Mouse (Mus musculus) heart, adult 18-20 months (tissue): Measurements from ENCODE around the gene Trpc2. TPM values are rescaled to one million over a fixed set of nuclear protein-coding genes. Genes with fewer than 3 reads are reported as not detected.
"Not testable (repeated sequence)": the region's sequence is repeated elsewhere in the genome, so short reads cannot be mapped to it uniquely, and the experiment has no call there.

Source experiments
- DNase-seq, 2 experiments: peaks; one replicate each; pipeline ENCODE4 v3.0.0; 2021 to 2022; ENCODE audit warnings: mixed read lengths in 1 of 2
- long read RNA-seq, 2 experiments: library from polyadenylated mRNA; stranded (forward); transcript quantifications; one replicate each; pipeline ENCODE4 v2.0.0; 2021
- total RNA-seq, 2 experiments: library from RNA; stranded (reverse); gene quantifications; 2 replicates each; pipeline ENCODE4 v1.2.3; 2021

The Trpc2 gene
- under 1 TPM; 0.15 to 0.90 TPM for total RNA-seq
- long read RNA-seq, experiment 1, result 0 reads
- long read RNA-seq, experiment 2, result 0 reads

DNA sequence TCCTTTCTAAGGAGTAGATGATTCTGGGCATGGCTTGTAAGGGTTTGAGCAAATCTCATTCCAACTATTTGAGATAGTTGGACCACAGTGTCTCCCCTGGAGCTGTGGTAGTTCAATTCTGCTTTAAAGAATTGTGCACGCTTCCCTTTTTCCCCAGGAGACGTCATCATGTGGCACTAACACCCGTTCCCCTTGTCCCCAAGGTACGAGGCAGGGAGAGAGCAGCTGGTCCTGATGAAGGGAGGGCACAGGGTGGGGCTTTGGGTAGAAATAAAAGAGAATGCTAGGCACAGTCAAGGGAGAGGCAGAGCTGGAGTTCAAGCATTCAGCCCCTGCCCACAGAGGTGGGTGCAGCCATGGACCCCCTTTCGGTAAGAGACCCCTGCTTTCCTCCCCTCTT, at the start of gene Trpc2:
Gene Trpc2, plus strand, starts transcription at position 301 of the 400 bp plus-strand sequence.
- no peak for DNase-seq

DNA sequence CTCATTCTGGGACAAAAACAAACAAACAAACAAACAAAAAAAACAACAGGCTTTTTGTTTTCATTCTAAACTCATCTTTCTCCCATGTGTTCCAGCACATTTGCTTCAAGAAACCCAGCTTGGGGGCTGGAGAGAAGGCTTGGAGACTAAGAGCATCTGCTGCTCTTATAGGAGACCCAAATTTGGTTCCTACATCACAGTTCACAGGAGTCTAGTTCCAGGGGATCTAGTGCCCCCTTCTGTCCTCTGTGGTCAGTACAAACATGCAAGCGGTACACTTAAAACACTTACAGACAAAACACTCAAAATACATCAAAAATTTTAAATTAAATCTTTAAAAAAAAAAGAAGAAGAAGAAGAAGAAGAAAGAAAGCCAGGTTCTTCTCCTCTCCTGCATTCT, 48.0 kb upstream of the Trpc2 start:
- no peak for DNase-seq

DNA sequence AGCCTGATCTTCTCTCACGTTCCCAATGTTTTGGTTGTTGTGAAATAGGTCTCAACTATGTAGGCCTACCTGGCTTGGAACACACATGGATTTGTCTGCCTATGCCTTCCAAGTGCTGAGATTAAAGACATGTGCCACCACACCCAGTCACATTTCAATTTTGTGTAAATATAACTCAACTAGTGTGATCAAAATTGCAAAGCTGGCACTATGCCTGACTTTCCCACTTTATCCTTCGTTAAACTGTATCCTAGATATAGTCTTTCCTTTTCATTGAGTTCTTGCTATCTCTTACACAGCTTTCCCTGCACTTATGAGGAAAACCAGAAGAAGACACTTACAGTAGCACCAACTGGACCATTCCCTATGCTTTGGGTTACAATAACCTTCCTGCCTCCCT, 47.4 kb upstream of the Trpc2 start:
- no peak for DNase-seq

DNA sequence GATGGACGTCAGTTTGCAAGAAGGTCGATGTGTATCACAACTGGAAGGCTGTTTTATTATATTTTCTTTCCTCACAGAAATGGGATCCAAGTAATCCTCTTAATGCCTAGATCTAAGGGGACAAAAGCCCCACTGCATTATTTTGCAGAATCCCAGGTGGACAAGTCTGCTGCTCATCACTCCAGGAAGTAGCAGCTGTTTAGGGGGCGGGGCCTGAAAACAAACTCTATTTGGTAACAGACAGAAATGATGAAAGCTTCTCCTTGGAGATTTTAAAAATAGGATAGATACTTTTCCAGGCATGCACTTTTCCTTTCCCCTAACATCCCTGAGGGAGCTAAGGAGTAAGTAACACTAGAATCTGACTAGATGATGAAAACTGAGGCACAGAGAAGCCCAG, 45.6 kb upstream of the Trpc2 start:
- no peak for DNase-seq

DNA sequence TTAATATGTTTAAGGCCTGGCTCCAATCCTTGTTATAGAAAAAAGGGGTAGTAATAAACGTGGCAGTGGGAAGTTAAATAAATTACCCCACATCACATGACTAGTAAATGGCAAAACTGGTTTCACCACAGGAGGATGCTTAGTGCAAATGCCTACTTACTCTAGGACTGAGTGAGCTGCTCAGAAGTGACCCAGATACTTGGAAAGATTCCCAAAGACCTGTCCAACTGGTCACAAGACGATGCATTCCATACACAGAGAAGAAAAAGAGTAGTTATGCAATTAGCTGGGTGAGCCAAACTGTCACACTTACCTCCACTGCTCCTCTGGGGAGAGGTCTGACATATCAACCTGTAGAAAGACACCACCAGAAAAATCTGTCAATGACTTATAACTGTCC, 40.6 kb upstream of the Trpc2 start:
- no peak for DNase-seq

DNA sequence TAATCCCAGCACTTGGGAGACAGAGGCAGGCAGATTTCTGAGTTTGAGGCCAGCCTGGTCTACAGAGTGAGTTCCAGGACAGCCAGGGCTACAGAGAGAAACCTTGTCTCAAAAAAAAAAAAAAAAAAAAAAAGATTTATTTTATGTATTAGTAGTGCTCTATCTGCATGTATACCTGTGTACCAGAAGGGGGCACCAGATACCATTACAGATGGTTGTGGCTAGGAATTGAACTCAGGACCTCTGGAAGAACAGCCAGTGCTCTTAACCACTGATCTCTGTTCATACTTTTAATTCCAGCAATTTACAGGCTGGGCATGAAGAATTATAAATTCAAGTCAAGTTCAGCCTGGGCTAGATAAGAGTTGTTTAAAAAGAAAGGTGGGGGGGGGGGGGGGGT, 34.4 kb upstream of the Trpc2 start:
- not testable (repeated sequence) for DNase-seq

DNA sequence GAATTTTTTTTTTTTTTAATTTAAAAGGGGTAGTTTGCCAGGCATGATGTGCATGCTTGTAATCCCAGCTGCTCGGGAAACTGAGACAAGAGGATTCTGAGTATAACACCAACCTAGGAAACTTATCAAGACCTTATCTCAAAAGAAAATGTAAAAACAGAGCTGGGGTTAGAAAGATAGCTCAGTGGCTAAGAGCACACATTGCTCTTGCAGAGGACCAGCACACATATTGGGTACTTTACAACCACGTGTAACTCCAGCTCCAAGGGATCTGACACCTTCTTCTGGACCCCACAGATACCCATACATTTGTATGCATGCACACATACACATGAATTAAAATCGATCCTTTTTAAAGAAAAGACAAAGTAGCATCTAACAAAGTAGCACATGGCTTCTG, 21.6 kb upstream of the Trpc2 start:
- no peak for DNase-seq

DNA sequence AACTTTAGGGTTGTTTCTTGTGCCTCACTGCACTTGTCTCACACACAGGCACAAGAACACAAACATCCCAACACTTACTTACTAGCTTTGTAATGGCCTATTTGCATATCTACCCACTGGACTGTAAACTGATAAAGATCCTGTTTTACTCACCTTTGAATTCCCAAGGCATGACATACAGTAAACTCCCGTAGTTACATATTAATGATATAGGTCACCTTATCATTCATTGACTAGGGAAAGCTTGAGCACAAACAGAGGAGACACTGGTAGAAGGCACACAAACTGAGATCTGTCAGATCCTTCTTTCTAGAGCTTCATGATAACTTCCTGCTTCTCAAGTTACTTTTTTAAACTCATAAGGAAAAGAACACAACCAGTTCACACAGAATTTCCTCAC, 20.7 kb upstream of the Trpc2 start:
- no peak for DNase-seq

DNA sequence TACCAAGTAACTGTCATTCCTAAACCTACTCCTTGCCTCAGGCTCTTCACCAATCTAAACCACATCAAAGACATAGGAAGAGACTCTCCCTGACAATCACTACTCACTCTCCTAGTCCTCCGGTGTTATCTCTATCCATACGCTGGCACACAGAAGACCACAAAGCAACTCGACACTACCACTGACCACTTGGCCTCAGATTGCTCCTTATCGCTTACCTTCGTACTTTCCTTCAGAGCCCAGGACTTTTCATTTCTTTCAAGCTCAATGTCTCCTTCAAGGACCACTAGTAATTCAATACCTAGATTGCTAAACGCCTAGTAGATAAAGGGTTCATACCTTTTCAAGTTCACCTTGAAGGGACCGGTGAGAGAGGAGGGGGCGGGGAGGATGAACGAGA, 19.0 kb upstream of the Trpc2 start:
- DNase-seq, result no peak

DNA sequence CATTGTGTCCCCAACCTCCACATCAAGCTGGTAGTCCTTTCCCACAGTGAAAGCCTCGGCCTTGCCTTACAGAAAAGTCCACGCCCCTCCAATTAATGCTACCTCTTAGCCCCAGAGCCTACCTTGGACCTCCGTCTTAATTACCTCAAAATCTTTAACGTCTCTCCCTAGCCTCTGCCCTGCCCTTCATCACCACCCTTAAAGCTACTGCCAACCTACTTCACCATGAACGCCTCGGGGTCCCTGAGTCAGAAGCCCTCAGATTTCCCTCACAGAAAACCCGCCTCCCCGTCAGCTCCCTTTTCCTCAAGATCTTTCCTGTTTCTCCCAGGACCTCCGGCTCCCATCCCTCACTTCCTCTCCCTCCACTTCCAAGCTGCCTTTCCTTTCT, 18.3 kb upstream of the Trpc2 start:
- no peak for DNase-seq

DNA sequence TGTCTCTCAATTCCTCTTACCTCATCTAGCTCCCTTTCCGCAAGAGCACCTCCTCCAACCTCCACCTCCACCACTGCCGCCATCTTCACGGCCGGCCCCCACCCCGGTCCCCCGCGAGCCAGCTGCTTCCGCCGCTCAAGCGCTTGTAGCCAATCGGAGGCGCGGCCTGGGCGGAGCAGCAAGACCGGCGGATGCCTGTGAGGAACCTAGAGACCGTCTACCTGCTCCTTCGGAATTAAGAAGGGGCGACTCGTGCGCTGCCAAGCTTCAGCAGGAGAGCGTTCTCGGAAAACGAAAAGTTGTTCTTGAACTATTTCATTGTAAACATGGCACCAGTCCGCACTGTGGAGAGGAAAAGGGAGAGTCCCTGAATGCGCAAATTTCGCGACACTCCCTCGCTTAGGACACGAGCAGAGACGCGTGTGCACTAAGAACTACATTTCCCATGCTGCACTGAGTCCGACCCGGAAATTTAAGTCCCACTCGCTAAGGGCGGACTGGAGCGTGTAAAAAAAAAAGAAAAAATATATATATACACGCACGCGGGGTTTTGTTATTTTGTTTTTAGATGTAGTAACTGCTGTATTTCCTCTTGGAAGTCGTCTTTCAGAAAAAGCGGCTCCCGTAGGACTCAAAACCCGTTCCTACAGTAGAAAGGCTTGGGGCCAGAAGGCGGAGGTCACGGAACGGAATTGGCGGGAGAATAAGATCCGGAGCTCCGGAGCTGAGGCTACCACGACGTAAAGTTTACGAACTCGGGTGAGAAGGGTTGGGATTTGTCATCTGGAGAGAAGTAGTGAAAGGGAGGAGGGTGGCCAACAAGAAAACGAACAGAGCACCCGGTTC, 17.6 kb upstream of the Trpc2 start, which contains the start of the genes Rnf121, Xndc1 and Xntrpc:
Gene Rnf121, minus strand, starts transcription at position 424 of the 846 bp plus-strand sequence.
Gene Xndc1, plus strand, starts transcription at position 466 of the 846 bp plus-strand sequence.
Gene Xntrpc, plus strand, starts transcription at position 668 of the 846 bp plus-strand sequence.
- DNase-seq, result peak; percentile 96

DNA sequence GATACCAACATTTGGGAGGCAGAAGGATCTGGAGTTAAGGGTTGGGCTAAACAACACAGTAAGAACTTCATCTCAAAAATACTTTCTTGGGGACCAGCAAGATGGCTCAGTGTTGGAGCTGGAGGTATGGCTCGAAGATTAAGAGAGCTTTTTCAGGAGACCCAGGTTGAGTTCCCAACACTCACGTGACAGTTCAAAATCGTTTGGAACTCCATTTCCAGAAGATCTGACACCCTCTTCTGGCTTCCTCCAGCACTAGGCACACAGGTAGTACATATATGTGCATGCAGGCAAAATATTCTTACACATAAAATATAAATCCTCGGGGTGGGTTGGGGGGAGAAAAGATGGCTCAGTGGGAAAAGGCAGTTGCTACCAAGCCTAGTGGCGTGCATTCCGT, 16.6 kb upstream of the Trpc2 start:
- no peak for DNase-seq

DNA sequence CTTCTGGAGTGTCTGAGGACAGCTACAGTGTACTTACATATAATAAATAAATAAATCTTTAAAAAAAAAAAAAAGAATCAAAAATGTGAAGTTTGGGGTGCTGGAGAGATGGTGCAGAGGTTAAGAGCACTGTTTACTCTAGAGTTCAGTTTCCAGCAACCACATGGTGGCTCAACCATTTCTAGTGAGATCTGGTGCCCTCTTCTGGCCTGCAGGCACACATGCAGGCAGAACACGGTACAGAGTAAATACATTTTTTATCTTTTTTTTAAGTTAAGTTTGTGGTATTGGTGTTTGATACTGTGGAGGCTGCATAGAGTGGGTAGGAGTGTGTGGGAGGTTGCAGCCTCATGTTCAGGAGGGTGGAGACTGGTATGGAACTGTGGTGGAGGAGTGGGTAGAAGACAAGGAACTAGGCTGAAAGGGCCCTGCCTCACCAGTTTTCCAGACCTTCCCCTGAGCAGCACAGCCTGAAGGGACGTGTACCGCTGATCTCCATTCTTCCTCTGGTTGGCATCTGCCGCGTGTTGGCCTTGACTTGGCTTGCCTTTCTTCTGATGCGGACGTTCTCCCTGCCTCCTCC, 6.1 kb upstream of the Trpc2 start:
- peak in 1 of 2 experiments; percentile 28 for DNase-seq

DNA sequence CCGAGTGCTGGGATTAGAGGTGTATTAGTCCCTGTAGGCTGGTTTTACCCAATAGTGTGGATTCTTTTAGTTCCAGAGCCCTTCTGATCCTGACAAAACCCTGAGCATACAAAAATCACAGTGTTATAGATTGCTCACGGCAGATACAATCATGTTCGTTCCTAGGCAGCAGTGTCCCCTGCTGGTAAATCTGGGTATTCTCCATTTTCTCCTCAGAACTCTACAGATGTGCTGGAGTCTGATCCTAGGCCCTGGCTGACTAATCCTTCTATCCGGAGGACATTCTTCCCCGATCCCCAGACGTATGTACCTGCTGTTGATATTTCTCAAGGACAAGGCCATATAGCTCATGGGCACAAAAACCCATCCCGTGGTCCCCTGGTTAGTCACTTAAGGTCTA, 4.4 kb upstream of the Trpc2 start:
- DNase-seq, result peak in 1 of 2 experiments; percentile 50

DNA sequence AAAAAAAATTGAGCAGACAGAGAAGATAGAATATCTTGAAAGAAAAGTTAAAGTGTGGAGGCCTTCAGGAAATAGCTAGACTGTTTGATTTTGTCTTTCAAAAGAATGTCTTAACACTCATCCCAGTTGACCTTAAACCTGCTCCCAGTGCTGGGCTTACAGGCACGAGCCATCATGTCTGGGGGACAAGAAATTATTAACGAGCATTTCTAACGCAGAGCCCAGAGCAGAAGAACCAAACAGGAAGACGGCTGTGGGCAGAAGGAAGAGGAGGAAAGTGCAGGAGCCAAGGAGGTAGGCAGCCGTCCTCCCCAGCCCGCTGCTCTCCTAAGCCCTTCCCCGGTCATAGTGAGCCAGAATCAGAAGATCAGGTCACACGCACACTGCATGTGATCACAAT, 2.6 kb upstream of the Trpc2 start:
- DNase-seq, result no peak

DNA sequence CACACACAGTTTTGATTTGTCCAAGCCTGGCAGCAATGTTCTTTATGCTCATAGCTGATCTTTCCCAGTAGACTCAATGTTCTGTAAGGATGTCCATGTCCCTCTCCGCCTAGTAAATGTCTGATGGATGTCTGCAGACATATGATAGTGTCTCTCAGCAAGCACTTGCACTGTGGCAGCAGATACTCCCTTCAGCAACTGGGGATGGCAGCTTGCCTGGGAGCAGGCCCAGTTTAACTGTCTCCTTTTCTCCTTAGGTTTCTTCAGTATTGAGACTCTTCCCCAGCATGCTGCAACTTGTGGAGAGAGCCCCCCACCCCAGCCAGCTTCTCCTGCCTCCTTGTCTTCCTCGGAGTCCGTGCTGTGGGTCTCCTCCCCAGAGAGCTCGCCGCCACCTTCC, 1.1 kb upstream of the Trpc2 start:
- no peak for DNase-seq

DNA sequence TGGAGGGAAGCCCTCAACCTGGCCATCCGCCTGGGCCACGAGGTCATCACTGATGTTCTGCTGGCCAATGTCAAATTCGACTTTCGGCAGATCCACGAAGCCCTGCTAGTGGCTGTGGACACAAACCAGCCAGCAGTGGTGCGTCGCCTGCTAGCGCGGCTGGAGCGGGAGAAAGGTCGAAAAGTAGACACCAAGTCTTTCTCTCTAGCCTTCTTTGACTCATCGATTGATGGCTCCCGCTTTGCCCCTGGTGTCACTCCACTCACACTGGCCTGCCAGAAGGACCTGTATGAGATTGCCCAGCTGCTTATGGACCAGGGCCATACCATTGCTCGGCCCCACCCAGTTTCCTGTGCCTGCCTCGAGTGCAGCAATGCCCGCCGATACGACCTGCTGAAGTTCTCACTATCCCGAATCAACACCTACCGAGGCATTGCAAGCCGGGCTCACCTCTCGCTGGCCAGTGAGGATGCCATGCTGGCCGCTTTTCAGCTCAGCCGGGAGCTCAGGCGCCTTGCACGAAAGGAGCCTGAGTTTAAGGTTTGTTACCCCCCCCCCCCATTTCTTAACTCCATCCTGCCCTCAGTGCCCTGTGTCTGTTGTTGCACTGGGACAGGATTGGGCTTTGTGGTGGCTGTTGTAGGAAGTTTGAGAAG, 1.3 kb downstream of the Trpc2 start:
- no peak for DNase-seq

DNA sequence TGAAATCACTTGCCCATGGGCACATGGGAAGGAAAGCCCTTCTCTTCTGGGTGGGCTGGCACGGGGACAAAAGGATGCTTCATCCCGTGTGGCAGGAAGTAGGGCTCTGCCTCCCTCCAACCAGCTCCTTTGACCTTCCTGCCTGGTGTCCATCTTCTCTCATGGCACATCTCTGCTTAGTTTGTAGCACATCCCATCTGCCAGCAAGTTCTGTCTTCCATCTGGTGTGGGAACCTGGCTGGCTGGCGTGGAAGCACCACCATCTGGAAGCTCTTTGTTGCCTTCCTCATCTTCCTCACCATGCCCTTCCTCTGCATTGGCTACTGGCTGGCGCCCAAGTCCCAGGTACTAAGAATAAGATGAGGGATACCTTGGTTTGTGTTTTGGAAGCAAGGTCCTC, 4.4 kb downstream of the Trpc2 start:
- DNase-seq, result no peak

DNA sequence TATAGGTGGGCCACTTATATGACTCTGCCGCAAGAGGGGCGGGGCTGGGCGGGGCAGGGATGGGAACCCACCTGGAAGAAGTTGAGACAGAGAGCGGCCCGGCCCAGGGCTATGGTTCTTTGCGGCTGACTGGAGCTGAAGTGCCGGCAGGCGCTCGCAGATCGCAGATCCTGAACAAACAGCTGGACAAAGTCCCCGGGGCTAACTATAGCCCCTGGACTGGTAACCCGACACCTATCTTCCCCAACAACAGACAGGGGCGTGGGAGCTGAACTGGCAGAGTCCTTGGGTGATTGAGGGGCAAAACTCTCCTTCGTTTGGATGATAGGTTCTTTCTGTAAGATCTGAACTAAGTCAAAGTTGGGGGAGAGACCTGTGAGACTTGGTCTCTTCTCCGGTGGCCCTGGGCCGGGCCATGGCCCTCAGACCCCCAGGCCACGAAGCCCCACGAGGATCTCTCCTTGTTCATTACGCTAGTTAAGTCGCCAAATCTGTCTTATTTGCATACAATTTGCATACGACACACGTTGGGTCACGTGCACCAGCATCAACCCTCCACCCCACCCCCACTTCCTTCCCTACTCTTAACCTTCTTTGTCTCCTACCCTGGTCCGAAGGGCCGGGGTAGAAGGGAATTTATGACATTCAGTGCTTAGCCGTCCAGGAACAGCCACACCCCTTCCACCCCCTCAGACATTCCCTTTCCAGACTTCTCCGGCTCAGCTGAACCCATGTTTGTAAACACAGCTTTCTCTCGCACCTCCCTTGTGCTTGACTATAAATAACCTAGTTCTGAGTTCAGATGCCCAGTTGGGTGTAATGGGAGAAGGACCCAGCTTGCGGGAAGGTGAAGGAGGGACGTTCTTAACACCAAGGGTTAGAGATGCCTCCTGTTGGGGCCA, 17.1 kb downstream of the Trpc2 start:
- DNase-seq, result peak; percentile 56 to 67

DNA sequence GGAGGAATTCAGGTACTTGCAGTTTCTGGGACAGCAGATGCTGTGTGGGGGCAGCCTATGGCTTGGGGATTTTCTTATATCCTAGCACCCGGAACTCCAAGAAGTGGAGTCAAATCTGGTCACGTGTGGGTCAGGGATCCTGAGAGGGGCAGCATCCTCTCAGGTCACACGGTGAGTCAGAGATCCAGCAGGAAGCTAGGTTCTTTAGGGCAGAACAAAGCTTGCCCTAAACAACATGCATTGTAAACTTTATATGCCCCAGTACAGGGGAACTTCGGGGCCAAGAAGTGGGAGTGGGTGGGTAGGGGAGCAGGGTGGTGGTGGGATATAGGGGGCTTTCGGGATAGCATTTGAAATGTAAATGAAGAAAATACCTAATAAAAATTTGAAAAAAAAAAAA, 18.0 kb downstream of the Trpc2 start:
- no peak for DNase-seq

DNA sequence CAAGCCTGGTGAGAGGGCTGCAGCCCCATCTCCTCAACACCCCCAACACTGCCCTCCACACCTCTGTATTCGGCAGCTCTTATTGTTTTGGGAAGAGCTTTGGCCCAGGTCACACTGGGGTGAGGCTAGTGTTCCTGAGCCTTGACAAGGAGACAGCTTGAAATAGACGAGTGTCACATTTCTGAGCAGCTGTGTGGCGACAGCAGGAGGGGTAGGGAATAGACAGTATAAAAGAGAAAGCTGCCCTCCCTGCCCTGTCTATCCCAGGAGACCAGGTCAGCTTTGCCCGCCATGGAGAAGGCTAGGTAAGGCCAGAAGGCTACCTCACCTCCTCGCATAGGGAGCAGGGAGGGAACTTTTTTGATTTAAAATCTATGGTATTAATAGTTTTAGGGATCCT, 18.6 kb downstream of the Trpc2 start, which contains the start of gene Art1:
Gene Art1, plus strand, starts transcription at position 257 of the 400 bp plus-strand sequence.
- peak; percentile 71 to 74 for DNase-seq

DNA sequence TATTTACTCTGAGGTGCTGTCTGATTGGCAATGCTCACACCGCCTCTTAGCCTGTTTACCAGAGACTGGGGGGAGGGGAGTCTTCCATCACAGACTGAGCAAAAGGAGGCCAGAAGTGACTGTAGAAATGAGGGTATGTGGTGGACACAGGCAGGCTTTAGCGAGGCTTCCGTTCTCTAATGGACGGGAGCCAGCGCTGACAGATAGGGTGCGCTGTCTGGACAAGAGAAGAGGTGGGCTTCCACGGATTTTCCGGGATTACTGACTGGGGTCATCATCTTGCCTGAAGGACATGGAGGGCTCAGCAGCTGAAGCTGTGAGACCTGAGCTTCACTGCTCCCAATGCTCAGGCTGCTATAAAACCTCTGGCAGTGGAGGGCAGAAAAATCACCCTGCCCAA, 19.3 kb downstream of the Trpc2 start:
- peak in 1 of 2 experiments; percentile 53 for DNase-seq
